Mouse (Mus musculus) central nervous system, embryonic 11.5 days (tissue): ENCODE results near the gene Vmn1r101. TPM values are rescaled to one million over a fixed set of nuclear protein-coding genes. Genes with fewer than 3 reads are reported as not detected.

Experiments
- polyA plus RNA-seq: library from polyadenylated mRNA; depleted of rRNA; stranded (reverse); fragments of >200 nt; gene quantifications from 2 replicates; pipeline ENCODE4 v1.2.3, GENCODE M21; 2012; rRNA removed

The Vmn1r101 gene
- polyA plus RNA-seq = not detected in 2 replicates

DNA sequence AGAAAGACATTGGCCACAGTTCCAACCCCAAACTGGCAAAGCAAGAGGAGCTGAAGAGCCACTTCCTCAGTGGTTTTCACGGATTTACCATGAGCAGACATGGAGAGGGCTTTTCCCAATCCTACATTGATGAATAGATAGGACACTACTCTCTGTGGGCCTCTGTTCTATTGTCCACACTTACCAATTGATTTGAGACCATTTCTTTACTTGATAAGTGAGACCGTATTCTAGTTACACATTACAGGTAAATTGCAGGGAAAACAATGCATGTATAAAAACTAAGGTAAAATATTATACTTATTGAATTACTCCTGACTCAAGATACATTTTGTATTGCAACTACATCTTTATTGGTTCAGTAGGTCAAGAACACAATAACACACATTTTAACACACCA is at the start of gene Vmn1r101:
Vmn1r101 (minus strand) TSS at position 101 of the 400 bp plus-strand sequence.

DNA sequence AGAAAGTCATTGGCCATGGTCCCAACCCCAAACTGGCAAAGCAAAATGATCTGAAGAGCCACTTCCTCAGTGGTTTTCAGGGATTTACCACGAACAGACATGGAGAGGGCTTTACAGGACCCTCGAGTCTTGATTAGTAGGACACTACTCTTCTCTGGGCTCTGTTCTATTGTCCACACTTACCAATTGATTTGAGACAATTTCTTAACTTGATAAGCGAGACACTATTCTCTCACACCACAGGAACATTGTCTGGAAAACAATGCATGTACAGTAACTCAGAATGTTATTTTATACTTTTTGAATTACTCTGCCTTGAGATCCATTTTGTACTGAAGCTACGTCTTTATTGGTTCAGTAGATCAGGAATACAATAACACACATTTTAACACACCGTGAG is 32.4 kb upstream of the Vmn1r101 start, which contains the start of gene Gm10670:
Gm10670 (minus strand) TSS at position 101 of the 400 bp plus-strand sequence.

DNA sequence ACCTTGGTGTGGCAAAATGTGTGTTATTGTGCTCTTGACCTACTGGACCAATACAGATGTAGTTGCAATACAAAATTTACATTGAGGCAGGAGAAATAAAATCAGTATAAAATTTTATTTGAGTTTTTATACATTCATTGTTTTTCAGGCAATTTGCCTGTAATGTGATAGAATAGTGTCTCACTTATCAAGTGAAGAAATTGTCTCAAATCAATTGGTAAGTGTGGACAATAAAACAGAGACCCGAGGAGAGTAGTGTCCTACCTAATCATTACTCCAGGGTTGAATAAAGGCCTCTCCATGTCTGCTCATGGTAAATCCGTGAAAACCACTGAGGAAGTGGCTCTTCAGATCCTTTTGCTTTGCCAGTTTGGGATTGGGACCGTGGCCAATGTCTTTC is 24.8 kb downstream of the Vmn1r101 start, which contains the start of gene Vmn1r100:
Vmn1r100 (plus strand) TSS at position 301 of the 400 bp plus-strand sequence.

Other genes starting within 250 kb of the Vmn1r101 start
- gene Vmn1r95, start 248.9 kb downstream of the Vmn1r101 start, polyA plus RNA-seq = not detected in 2 replicates
- not detected in 2 replicates for gene Gm6164, start 237.0 kb downstream of the Vmn1r101 start, polyA plus RNA-seq
- not detected in 2 replicates for gene Gm4498, start 208.8 kb downstream of the Vmn1r101 start, polyA plus RNA-seq
- not detected in 2 replicates for gene Gm5890, start 179.8 kb downstream of the Vmn1r101 start, polyA plus RNA-seq
- gene Gm4133, start 108.5 kb downstream of the Vmn1r101 start, polyA plus RNA-seq = not detected in 2 replicates
- gene Gm5728, start 67.2 kb downstream of the Vmn1r101 start, polyA plus RNA-seq = not detected in 2 replicates
- not detected in 2 replicates for gene Vmn1r100, start 24.7 kb downstream of the Vmn1r101 start, polyA plus RNA-seq
- gene Gm10670, start 32.3 kb upstream of the Vmn1r101 start, polyA plus RNA-seq = not detected in 2 replicates
- not detected in 2 replicates for gene Vmn1r103, start 67.9 kb upstream of the Vmn1r101 start, polyA plus RNA-seq
- gene Vmn1r104, start 91.2 kb upstream of the Vmn1r101 start, polyA plus RNA-seq = not detected in 2 replicates
- gene Gm5726, start 103.2 kb upstream of the Vmn1r101 start, polyA plus RNA-seq = not detected in 2 replicates
- gene Gm4141, start 133.6 kb upstream of the Vmn1r101 start, polyA plus RNA-seq = not detected in 2 replicates
- gene Gm4513, start 156.4 kb upstream of the Vmn1r101 start, polyA plus RNA-seq = not detected in 2 replicates
- gene Vmn1r107, start 226.3 kb upstream of the Vmn1r101 start, polyA plus RNA-seq = not detected in 2 replicates